Mouse (Mus musculus): ENCODE results near the gene Retn. TPM values are rescaled to one million over a fixed set of nuclear protein-coding genes. Genes with fewer than 3 reads are reported as not detected.

Retn gene
- total RNA-seq, 2 experiments from 2014 or later = 1.3 to 1.7 TPM

- DNase-seq (ENCODE audit: low spot score in 2 of 2) = no peak
These were observed 52.0 kb downstream of the Retn start for GRCm38 (mm10) chr8:3707611-3708010.

Other genes with a start within 250 kb of the Retn start
- 10 to 100 TPM; 11.0 to 13.5 TPM for gene Pex11g, start 188.1 kb upstream of the Retn start, total RNA-seq (2021)
- gene Tex45, start 184.9 kb upstream of the Retn start, total RNA-seq (2021) = under 1 TPM; 0.25 to 0.56 TPM
- 10 to 100 TPM; 33.7 to 35.6 TPM for gene Zfp358, start 162.6 kb upstream of the Retn start, total RNA-seq (2021)
- 10 to 100 TPM; 50.5 to 53.2 TPM for gene Mcoln1, start 155.3 kb upstream of the Retn start, total RNA-seq (2021)
- gene Pnpla6, start 140.4 kb upstream of the Retn start, total RNA-seq (2021) = 10 to 100 TPM; 44.4 to 47.5 TPM
- under 1 TPM; 0.34 to 0.50 TPM for gene C330021F23Rik, start 87.8 kb upstream of the Retn start, total RNA-seq (2021)
- 10 to 100 TPM; 14.2 to 18.5 TPM for gene Camsap3, start 68.5 kb upstream of the Retn start, total RNA-seq (2021)
- gene Xab2, start 34.5 kb upstream of the Retn start, total RNA-seq (2021) = 10 to 100 TPM; 48.2 to 48.8 TPM
- 10 to 100 TPM; 90.1 to 98.4 TPM for gene Pet100, start 34.2 kb upstream of the Retn start, total RNA-seq (2021)
- not detected for gene Pcp2, start 30.2 kb upstream of the Retn start, total RNA-seq (2021)
- gene Stxbp2, start 24.8 kb upstream of the Retn start, total RNA-seq (2021) = 100 to 1,000 TPM; 107 to 136 TPM
- gene Mcemp1, start 10.0 kb downstream of the Retn start, total RNA-seq (2021) = 1 to 10 TPM; 1.1 to 1.2 TPM
- gene Fcor, start 16.6 kb downstream of the Retn start, total RNA-seq (2021) = 10 to 100 TPM; 14.8 to 14.9 TPM
- 10 to 100 TPM; 21.7 to 23.8 TPM for gene Trappc5, start 20.5 kb downstream of the Retn start, total RNA-seq (2021)
- under 1 TPM in 1 of 2 experiments, not detected in 1; 0.14 TPM for gene Fcer2a, start 38.4 kb downstream of the Retn start, total RNA-seq (2021)
- 1 to 10 TPM in 1 of 2 experiments, not detected in 1; 4.1 TPM for gene Clec4g, start 64.9 kb downstream of the Retn start, total RNA-seq (2021)
- not detected for gene Cd209a, start 93.2 kb downstream of the Retn start, total RNA-seq (2021)
- gene Cd209e, start 198.5 kb downstream of the Retn start, total RNA-seq (2021) = not detected
- gene Cd209d, start 222.8 kb downstream of the Retn start, total RNA-seq (2021) = not detected